Mouse (Mus musculus) midbrain, embryonic 15.5 days (tissue): ENCODE results near the gene Insl6. TPM values are rescaled to one million over a fixed set of nuclear protein-coding genes. Genes with fewer than 3 reads are reported as not detected.

Experiments
- polyA plus RNA-seq: library from polyadenylated mRNA; unstranded; fragments of >200 nt; fragmentation: Nextera tagmentation; extraction: Ambion mirVana; gene quantifications from 2 replicates; pipeline ENCODE4 v1.2.1, GENCODE M21; 2015

Gene Insl6
- polyA plus RNA-seq, 1 experiment from 2014 or later, result 1.9 TPM

Other genes with a start within 250 kb of the Insl6 start
- 32.8 and 36.3 TPM in 2 replicates for gene Rcl1, start 224.0 kb downstream of the Insl6 start, polyA plus RNA-seq
- gene Jak2, start 73.5 kb downstream of the Insl6 start, polyA plus RNA-seq, result 17.6 and 18.2 TPM in 2 replicates
- gene Rln1, start 9.3 kb upstream of the Insl6 start, polyA plus RNA-seq, result 2.4 and 2.5 TPM in 2 replicates
- 76.6 and 85.7 TPM in 2 replicates for gene Plgrkt, start 42.0 kb upstream of the Insl6 start, polyA plus RNA-seq
- 0.77 and 0.83 TPM in 2 replicates for gene Cd274, start 42.1 kb upstream of the Insl6 start, polyA plus RNA-seq
- gene Pdcd1lg2, start 85.6 kb upstream of the Insl6 start, polyA plus RNA-seq, result 0.10 TPM in 1 of 2 replicates, not detected in the other
- gene Ric1, start 196.9 kb upstream of the Insl6 start, polyA plus RNA-seq, result 12.1 and 14.4 TPM in 2 replicates